Mouse (Mus musculus): ENCODE data around the gene Trio. TPM values are rescaled to one million over a fixed set of nuclear protein-coding genes. Genes with fewer than 3 reads are reported as not detected.
A peak's percentile ranks its signal among the peaks of the same experiment; 100 is the strongest.

The Trio gene
- polyA plus RNA-seq, 1 experiment from 2014 or later: 52.8 TPM

- Histone ChIP-seq H3K4me2 (peak overlapping the region; percentile 42), H3K4me3 (peak overlapping the region; percentile 49), H3K4me1 (peaks cover 90% of the 10 kb centered on the region), H3K27ac (peak overlapping the region; percentile 92), H3K9me3 (no peaks in the 10 kb centered on the region), H3K27me3 (no peaks in the 10 kb centered on the region), H3K36me3 (no peaks in the 10 kb centered on the region), H3K9ac (0 out of 2 replicates have a peak overlapping the region, but pooled peaks have one; percentile 26)
- 3% methylated on average over 10 of the region's 10 CpGs for WGBS
- ATAC-seq (ENCODE audit: insufficient number of reproducible peaks, low FRiP score, low TSS enrichment, low read depth): no peak
Measured at GRCm38 (mm10) chr15:27784126-27784563, 241.5 kb downstream of the Trio start.

- peak overlapping the region; percentile 42 for H3K4me2 ChIP-seq
- H3K27me3 ChIP-seq: no peaks in the 10 kb centered on the region
- H3K36me3 ChIP-seq: no peaks in the 10 kb centered on the region
- peak overlapping the region; percentile 49 for H3K4me3 ChIP-seq
- no peak for ATAC-seq (ENCODE audit: insufficient number of reproducible peaks, low FRiP score, low TSS enrichment, low read depth)
- WGBS: 23% methylated on average over 12 of the region's 12 CpGs
- peak overlapping the region; percentile 92 for H3K27ac ChIP-seq
- peaks cover 90% of the 10 kb centered on the region for H3K4me1 ChIP-seq
- H3K9me3 ChIP-seq: no peaks in the 10 kb centered on the region
- 0 out of 2 replicates have a peak overlapping the region, but pooled peaks have one; percentile 26 for H3K9ac ChIP-seq
Measured at GRCm38 (mm10) chr15:27783541-27784125, 242.0 kb downstream of the Trio start.

- H3K4me2 ChIP-seq: peak overlapping the region; percentile 42
- no peaks in the 10 kb centered on the region for H3K9me3 ChIP-seq
- H3K9ac ChIP-seq: 0 out of 2 replicates have a peak overlapping the region, but pooled peaks have one; percentile 26
- H3K4me1 ChIP-seq: peaks cover 90% of the 10 kb centered on the region
- ATAC-seq (ENCODE audit: insufficient number of reproducible peaks, low FRiP score, low TSS enrichment, low read depth): no peak
- H3K27ac ChIP-seq: peak overlapping the region; percentile 92
- H3K36me3 ChIP-seq: no peaks in the 10 kb centered on the region
- no peaks in the 10 kb centered on the region for H3K27me3 ChIP-seq
- WGBS: 19% methylated on average over 8 of the region's 8 CpGs
- H3K4me3 ChIP-seq: peak overlapping the region; percentile 49; the same call in 1 of the 2 replicates
Measured at GRCm38 (mm10) chr15:27783092-27783491, 242.6 kb downstream of the Trio start.

- WGBS: 12% methylated on average over 15 of the region's 15 CpGs
- peaks cover 94% of the 10 kb centered on the region for H3K4me1 ChIP-seq
- no peak overlapping the region for H3K4me3 ChIP-seq
- H3K9ac ChIP-seq: no peak overlapping the region
- peak overlapping the region; percentile 92 for H3K27ac ChIP-seq
- no peaks in the 10 kb centered on the region for H3K27me3 ChIP-seq
- peak; percentile 84 for ATAC-seq (ENCODE audit: insufficient number of reproducible peaks, low FRiP score, low TSS enrichment, low read depth)
- peak overlapping the region; percentile 20 for H3K4me2 ChIP-seq
- H3K36me3 ChIP-seq: no peaks in the 10 kb centered on the region
- no peaks in the 10 kb centered on the region for H3K9me3 ChIP-seq
Measured at GRCm38 (mm10) chr15:27782383-27783036, 243.1 kb downstream of the Trio start.

GRCm38 (mm10) chr15:27779827-27780226, 245.8 kb downstream of the Trio start:
- Histone ChIP-seq H3K4me2 (peak overlapping the region; percentile 33; the same call in 1 of the 2 replicates), H3K4me1 (peaks cover 92% of the 10 kb centered on the region), H3K9ac (no peak overlapping the region), H3K36me3 (peaks cover 4% of the 10 kb centered on the region; the same call in 1 of the 2 replicates), H3K27ac (peak overlapping the region; percentile 92), H3K27me3 (no peaks in the 10 kb centered on the region), H3K9me3 (no peaks in the 10 kb centered on the region), H3K4me3 (no peak overlapping the region)
- ATAC-seq (ENCODE audit: insufficient number of reproducible peaks, low FRiP score, low TSS enrichment, low read depth): no peak
- WGBS: 15% methylated on average over 10 of the region's 10 CpGs

GRCm38 (mm10) chr15:27779398-27779797, 246.2 kb downstream of the Trio start:
- H3K9ac ChIP-seq: no peak overlapping the region
- no peak for ATAC-seq (ENCODE audit: insufficient number of reproducible peaks, low FRiP score, low TSS enrichment, low read depth)
- no peaks in the 10 kb centered on the region for H3K9me3 ChIP-seq
- H3K4me2 ChIP-seq: peak overlapping the region; percentile 33
- peak overlapping the region; percentile 92 for H3K27ac ChIP-seq
- H3K36me3 ChIP-seq: peaks cover 4% of the 10 kb centered on the region; the same call in 1 of the 2 replicates
- peaks cover 91% of the 10 kb centered on the region for H3K4me1 ChIP-seq
- H3K27me3 ChIP-seq: no peaks in the 10 kb centered on the region
- 22% methylated on average over 11 of the region's 11 CpGs for WGBS
- no peak overlapping the region for H3K4me3 ChIP-seq

GRCm38 (mm10) chr15:27778256-27778655, 247.4 kb downstream of the Trio start:
- Histone ChIP-seq H3K27ac (peak overlapping the region; percentile 92), H3K4me3 (0 out of 2 replicates have a peak overlapping the region, but pooled peaks have one; percentile 7), H3K4me1 (peaks cover 82% of the 10 kb centered on the region), H3K36me3 (peaks cover 12% of the 10 kb centered on the region), H3K9ac (no peak overlapping the region), H3K27me3 (no peaks in the 10 kb centered on the region), H3K4me2 (peak overlapping the region; percentile 33), H3K9me3 (no peaks in the 10 kb centered on the region)
- 0 out of 2 replicates have a peak, but pooled peaks have one; percentile 35 for ATAC-seq (ENCODE audit: insufficient number of reproducible peaks, low FRiP score, low TSS enrichment, low read depth)
- 11% methylated on average over 3 of the region's 3 CpGs for WGBS

- Histone ChIP-seq H3K4me1 (peaks cover 80% of the 10 kb centered on the region), H3K4me3 (0 out of 2 replicates have a peak overlapping the region, but pooled peaks have one; percentile 7), H3K27me3 (no peaks in the 10 kb centered on the region), H3K4me2 (peak overlapping the region; percentile 33), H3K9me3 (no peaks in the 10 kb centered on the region), H3K27ac (peak overlapping the region; percentile 92), H3K9ac (no peak overlapping the region), H3K36me3 (peaks cover 16% of the 10 kb centered on the region)
- ATAC-seq (ENCODE audit: insufficient number of reproducible peaks, low FRiP score, low TSS enrichment, low read depth): 0 out of 2 replicates have a peak, but pooled peaks have one; percentile 56
- 9% methylated on average over 11 of the region's 11 CpGs for WGBS
Measured at GRCm38 (mm10) chr15:27777455-27778190, 248.0 kb downstream of the Trio start.

GRCm38 (mm10) chr15:27774481-27774880, 251.2 kb downstream of the Trio start:
- Histone ChIP-seq H3K9ac (no peak overlapping the region), H3K27me3 (no peaks in the 10 kb centered on the region), H3K27ac (no peak overlapping the region), H3K4me3 (no peak overlapping the region), H3K9me3 (no peaks in the 10 kb centered on the region), H3K36me3 (peaks cover 41% of the 10 kb centered on the region), H3K4me1 (peaks cover 73% of the 10 kb centered on the region), H3K4me2 (no peak overlapping the region)
- no peak for ATAC-seq (ENCODE audit: insufficient number of reproducible peaks, low FRiP score, low TSS enrichment, low read depth)
- WGBS: 24% methylated on average over 7 of the region's 7 CpGs

GRCm38 (mm10) chr15:27772125-27772627, 253.5 kb downstream of the Trio start:
- no peak overlapping the region for H3K4me3 ChIP-seq
- no peaks in the 10 kb centered on the region for H3K9me3 ChIP-seq
- ATAC-seq (ENCODE audit: insufficient number of reproducible peaks, low FRiP score, low TSS enrichment, low read depth): no peak
- WGBS: 37% methylated on average over 7 of the region's 7 CpGs
- no peak overlapping the region for H3K9ac ChIP-seq
- H3K27ac ChIP-seq: 0 out of 2 replicates have a peak overlapping the region, but pooled peaks have one; percentile 28
- peaks cover 50% of the 10 kb centered on the region for H3K4me1 ChIP-seq
- H3K4me2 ChIP-seq: no peak overlapping the region
- peaks cover 63% of the 10 kb centered on the region for H3K36me3 ChIP-seq
- no peaks in the 10 kb centered on the region for H3K27me3 ChIP-seq

GRCm38 (mm10) chr15:27771581-27771980, 254.1 kb downstream of the Trio start:
- peaks cover 69% of the 10 kb centered on the region for H3K36me3 ChIP-seq
- no peaks in the 10 kb centered on the region for H3K9me3 ChIP-seq
- no peak for ATAC-seq (ENCODE audit: insufficient number of reproducible peaks, low FRiP score, low TSS enrichment, low read depth)
- H3K4me3 ChIP-seq: no peak overlapping the region
- peak overlapping the region; percentile 64 for H3K27ac ChIP-seq
- no peaks in the 10 kb centered on the region for H3K27me3 ChIP-seq
- 55% methylated on average over 7 of the region's 7 CpGs for WGBS
- no peak overlapping the region for H3K9ac ChIP-seq
- H3K4me1 ChIP-seq: peaks cover 44% of the 10 kb centered on the region
- no peak overlapping the region for H3K4me2 ChIP-seq
